In the genomic region with DNA sequence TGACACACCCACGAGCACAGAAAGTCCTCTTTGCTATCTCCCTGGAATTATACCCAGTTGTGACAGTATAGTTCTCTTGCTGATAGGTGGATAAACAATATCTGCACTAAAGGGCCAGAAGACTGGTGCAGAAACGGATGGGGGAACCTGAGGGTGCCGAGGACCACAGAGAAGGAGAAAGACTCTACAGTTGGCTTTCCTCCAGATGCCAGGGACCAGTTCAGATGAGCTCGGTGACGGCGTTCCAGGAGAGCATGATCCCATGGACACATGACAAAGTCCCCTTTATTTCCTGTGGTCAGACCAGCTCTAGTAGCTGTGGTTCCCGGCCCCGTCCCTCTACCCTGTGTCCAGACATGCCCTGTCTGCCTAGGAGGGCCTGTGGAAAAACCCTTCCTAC, we compare ENCODE assay signal across 13 mouse cellular contexts. TPM values are rescaled to one million over a fixed set of nuclear protein-coding genes. Genes with fewer than 3 reads are reported as not detected.
DNase-seq lines count a peak whose midpoint lies in the region; ATAC-seq and TF ChIP-seq lines count a peak whose summit lies in the region.
"Had no signal": no experiment of that assay in that cellular context is flagged by ENCODE, and none has a peak within 500 bp of the region (broad histone marks: within the 10 kb centered on the region; RNA-seq: fewer than 3 reads in every experiment).

No protein-coding gene starts in this region.

- ATAC-seq in kidney, embryonic 15.5 days (replicated peaks; ENCODE audit: low FRiP score) = no peak
- ATAC-seq in neural tube, embryonic 12.5 days (ENCODE audit: low FRiP score, low read depth) = 0 out of 2 replicates have a peak, but pooled peaks have one; percentile 3

- no peak for TF ChIP-seq POLR2A in heart, adult 2 months (IDR thresholded peaks at IDR 0.05; ENCODE audit: insufficient read depth, low read depth, low read length)

- peak; percentile 2 for DNase-seq in cerebellum, adult 9-11 months
- DNase-seq in cerebellum, adult 8-10 months = no peak
- peak; percentile 37 for DNase-seq in left cerebral cortex, postnatal 4 days
- no peak for DNase-seq in left cerebral cortex, adult 18-20 months (ENCODE audit: low spot score in 2 of 2)
- DNase-seq in gastrocnemius, postnatal 36 days = no peak
- no peak for DNase-seq in heart, adult 2 months
- DNase-seq: heart, adult 11 months; lung, postnatal 14 days; right cerebral cortex, postnatal 14 days had no signal

- H3K27ac ChIP-seq in kidney, embryonic 15.5 days = peak overlapping the region; percentile 59; the same call in 1 of the 2 replicates
- H3K27ac ChIP-seq in neural tube, embryonic 12.5 days = no peak overlapping the region
- H3K27ac ChIP-seq in heart, adult 2 months = no peak overlapping the region
- H3K27ac ChIP-seq: liver, embryonic 14.5 days; midbrain, embryonic 12.5 days had no signal

- H3K27me3 ChIP-seq in kidney, embryonic 15.5 days = no peaks in the 10 kb centered on the region
- H3K27me3 ChIP-seq in neural tube, embryonic 12.5 days (replicated peaks) = no peaks in the 10 kb centered on the region
- no peaks in the 10 kb centered on the region for H3K27me3 ChIP-seq in heart, adult 2 months (ENCODE audit: control insufficient read depth, insufficient read depth, low read length)
- H3K27me3 ChIP-seq: midbrain, embryonic 12.5 days had no signal

- TF ChIP-seq EP300 in heart, adult 2 months (IDR thresholded peaks at IDR 0.05; ENCODE audit: insufficient read depth, low read depth, low read length) = no peak

- WGBS in kidney, embryonic 15.5 days = 33% methylated on average over 8 of the region's 8 CpGs
- WGBS in neural tube, embryonic 12.5 days = 26% methylated on average over 8 of the region's 8 CpGs
- WGBS in heart, adult 2 months = 79% methylated on average over 8 of the region's 8 CpGs

- intact Hi-C loops in left cerebral cortex, postnatal 4 days (cut with DNase I) = no loop called here
- intact Hi-C loops in gastrocnemius, postnatal 36 days (cut with DNase I) = no loop called here
- intact Hi-C loops in heart, adult 2 months (cut with DNase I) = no loop called here

- no peak for TF ChIP-seq CTCF in heart, adult 2 months (IDR thresholded peaks at IDR 0.05)

- no peaks in the 10 kb centered on the region for H3K79me2 ChIP-seq in heart, adult 2 months (replicated peaks; ENCODE audit: control insufficient read depth, insufficient read depth, low read length)

- H3K9me3 ChIP-seq in kidney, embryonic 15.5 days (replicated peaks) = no peaks in the 10 kb centered on the region
- no peaks in the 10 kb centered on the region for H3K9me3 ChIP-seq in neural tube, embryonic 12.5 days
- H3K9me3 ChIP-seq: midbrain, embryonic 12.5 days had no signal

- H3K9ac ChIP-seq in kidney, embryonic 15.5 days = no peak overlapping the region
- H3K9ac ChIP-seq in neural tube, embryonic 12.5 days = no peak overlapping the region
- no peak overlapping the region for H3K9ac ChIP-seq in heart, adult 2 months (ENCODE audit: low read depth, low read length)
- H3K9ac ChIP-seq: liver, embryonic 14.5 days; midbrain, embryonic 12.5 days had no signal

- peaks cover 35% of the 10 kb centered on the region for H3K4me1 ChIP-seq in kidney, embryonic 15.5 days
- peaks cover 24% of the 10 kb centered on the region; the same call in 1 of the 2 replicates for H3K4me1 ChIP-seq in neural tube, embryonic 12.5 days
- no peaks in the 10 kb centered on the region for H3K4me1 ChIP-seq in heart, adult 2 months (ENCODE audit: control insufficient read depth, insufficient read depth, low read length)

- H3K36me3 ChIP-seq in kidney, embryonic 15.5 days = no peaks in the 10 kb centered on the region
- no peaks in the 10 kb centered on the region for H3K36me3 ChIP-seq in neural tube, embryonic 12.5 days
- no peaks in the 10 kb centered on the region for H3K36me3 ChIP-seq in heart, adult 2 months (ENCODE audit: control insufficient read depth, insufficient read depth, low read length)
- H3K36me3 ChIP-seq: midbrain, embryonic 12.5 days had no signal

- H3K4me3 ChIP-seq in kidney, embryonic 15.5 days (replicated peaks) = no peak overlapping the region
- H3K4me3 ChIP-seq in neural tube, embryonic 12.5 days = no peak overlapping the region
- no peak overlapping the region for H3K4me3 ChIP-seq in heart, adult 2 months
- H3K4me3 ChIP-seq: midbrain, embryonic 12.5 days had no signal

- H3K4me2 ChIP-seq in kidney, embryonic 15.5 days = 0 out of 2 replicates have a peak overlapping the region, but pooled peaks have one; percentile 5
- H3K4me2 ChIP-seq in neural tube, embryonic 12.5 days (replicated peaks) = peak overlapping the region; percentile 31; the same call in 1 of the 2 replicates
- H3K4me2 ChIP-seq: midbrain, embryonic 12.5 days had no signal

RNA-seq across cellular contexts. Expression of a gene that starts 44.2 kb away (rescaled TPM):
- 1 to 10 TPM; 6.5 to 8.3 TPM for total RNA-seq in left cerebral cortex, postnatal 4 days (2021)
- total RNA-seq in left cerebral cortex, adult 18-20 months (2021) = 10 to 100 TPM; 14.8 to 15.5 TPM
- 4.8 TPM in 2 replicates for polyA plus RNA-seq in kidney, embryonic 15.5 days (2015; fragmentation: Nextera tagmentation; extraction: Ambion mirVana)
- polyA plus RNA-seq in neural tube, embryonic 12.5 days (2016; fragmentation: Nextera tagmentation; extraction: Ambion mirVana) = 3.9 and 4.6 TPM in 2 replicates
- not detected for total RNA-seq in gastrocnemius, postnatal 36 days (2021)
- 1 to 10 TPM in 1 of 2 experiments, under 1 TPM in 1; 0.64 to 1.2 TPM for total RNA-seq in heart, adult 2 months (2021)
- 0.44 and 0.76 TPM in 2 replicates for polyA plus RNA-seq in heart, adult 2 months (2012; rRNA removed)

Comparison
In these comparisons a context has a peak if more than half of its experiments do, and no peak if none do; other contexts are left out.
1. DNase-seq: peak in cerebellum, adult 9-11 months (single experiment) and left cerebral cortex, postnatal 4 days (single experiment); none in cerebellum, adult 8-10 months (single experiment), left cerebral cortex, adult 18-20 months (0 of 2), gastrocnemius, postnatal 36 days (0 of 2) and heart, adult 2 months (0 of 2).